Mouse (Mus musculus) spleen, postnatal 10 days (tissue): Measurements from ENCODE around the gene Gna14.

ENCODE experiments used
- DNase-seq, 2 experiments: peaks; one replicate each; pipeline ENCODE4 v3.0.0; 2021 to 2022; ENCODE audit warnings: low spot score in 2 of 2

The Gna14 gene

GRCm38 (mm10) chr19:16593256-16593974 lies 157.9 kb downstream of the Gna14 start:
- DNase-seq: no peak

- no peak for DNase-seq
These were observed 158.4 kb downstream of the Gna14 start for GRCm38 (mm10) chr19:16593975-16594317.

GRCm38 (mm10) chr19:16597216-16597615 lies 161.7 kb downstream of the Gna14 start:
- no peak for DNase-seq

GRCm38 (mm10) chr19:16598653-16599297 lies 163.2 kb downstream of the Gna14 start:
- no peak for DNase-seq

GRCm38 (mm10) chr19:16599298-16599970 lies 163.9 kb downstream of the Gna14 start:
- DNase-seq: peak; percentile 53 to 65

GRCm38 (mm10) chr19:16602026-16602425 lies 166.5 kb downstream of the Gna14 start:
- DNase-seq: no peak

- DNase-seq: no peak
These were observed 172.1 kb downstream of the Gna14 start for GRCm38 (mm10) chr19:16607634-16608033.

GRCm38 (mm10) chr19:16623154-16623553 lies 187.6 kb downstream of the Gna14 start:
- no peak for DNase-seq

- no peak for DNase-seq
These were observed 189.4 kb downstream of the Gna14 start for GRCm38 (mm10) chr19:16624994-16625393.

GRCm38 (mm10) chr19:16625610-16626395 lies 190.2 kb downstream of the Gna14 start:
- no peak for DNase-seq
